Mouse (Mus musculus) cerebral cortex, adult 2 months (tissue): ENCODE measurements around the gene Atp7a.

Source experiments
- WGBS: fragments of 180-500 bp; shearing (Covaris S2); methylation state at CpG from one replicate; pipeline ENCODE4 v1.1.7; 2018; 5-methylcytosine and 5-hydroxymethylcytosine counted together

The Atp7a gene

DNA sequence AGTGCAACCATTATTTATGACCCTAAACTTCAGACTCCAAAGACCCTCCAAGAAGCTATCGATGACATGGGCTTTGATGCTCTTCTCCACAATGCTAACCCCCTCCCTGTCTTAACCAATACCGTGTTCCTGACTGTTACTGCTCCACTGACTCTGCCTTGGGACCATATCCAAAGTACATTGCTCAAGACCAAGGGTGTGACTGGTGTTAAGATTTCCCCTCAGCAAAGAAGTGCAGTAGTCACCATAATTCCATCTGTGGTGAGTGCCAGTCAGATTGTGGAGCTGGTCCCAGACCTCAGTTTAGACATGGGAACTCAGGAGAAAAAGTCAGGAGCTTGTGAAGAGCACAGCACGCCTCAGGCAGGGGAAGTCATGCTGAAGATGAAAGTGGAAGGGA is 58.1 kb downstream of the Atp7a start:
- 86% methylated on average over 3 of the region's 3 CpGs for WGBS

DNA sequence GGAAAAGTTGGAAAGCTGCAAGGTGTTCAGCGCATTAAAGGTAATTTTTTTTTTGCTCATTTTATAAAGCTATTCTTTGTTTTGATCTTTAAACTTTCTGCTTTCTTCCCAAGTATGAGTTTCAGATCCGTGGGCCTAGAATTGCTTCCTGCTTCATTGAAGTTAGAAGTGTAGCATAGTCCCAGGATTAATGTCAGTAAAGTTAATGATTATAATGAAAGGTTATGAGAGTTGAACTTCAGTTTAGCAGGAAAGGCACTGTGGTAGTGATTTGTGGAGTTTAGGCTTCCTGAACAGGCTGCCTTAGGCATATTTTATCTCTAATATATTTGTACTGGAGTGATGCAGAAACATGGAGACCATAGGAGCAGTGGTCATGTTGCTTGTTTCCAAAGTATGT is 58.5 kb downstream of the Atp7a start:
- WGBS: 92% methylated on average over 2 of the region's 2 CpGs

DNA sequence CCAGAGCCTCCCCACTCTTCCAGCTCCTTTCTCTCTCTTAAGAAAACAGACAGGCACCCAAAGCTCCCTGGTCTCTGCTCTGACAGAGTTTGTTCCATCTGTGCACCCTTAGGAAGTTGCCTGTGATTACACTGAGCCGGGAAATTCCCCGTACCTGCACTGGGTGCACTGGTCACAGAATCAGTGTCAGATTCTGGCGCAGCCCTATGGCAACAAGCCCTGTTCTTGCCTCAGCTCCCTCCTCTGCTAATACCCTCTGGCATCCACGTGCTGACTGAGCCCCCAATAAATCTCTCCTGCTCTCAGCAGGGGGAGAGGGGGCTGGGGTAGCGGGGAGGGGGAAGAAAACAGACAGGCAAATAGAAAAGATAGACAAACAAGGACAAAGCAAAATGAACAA is 65.9 kb downstream of the Atp7a start:
- WGBS: 67% methylated on average over 5 of the region's 5 CpGs

DNA sequence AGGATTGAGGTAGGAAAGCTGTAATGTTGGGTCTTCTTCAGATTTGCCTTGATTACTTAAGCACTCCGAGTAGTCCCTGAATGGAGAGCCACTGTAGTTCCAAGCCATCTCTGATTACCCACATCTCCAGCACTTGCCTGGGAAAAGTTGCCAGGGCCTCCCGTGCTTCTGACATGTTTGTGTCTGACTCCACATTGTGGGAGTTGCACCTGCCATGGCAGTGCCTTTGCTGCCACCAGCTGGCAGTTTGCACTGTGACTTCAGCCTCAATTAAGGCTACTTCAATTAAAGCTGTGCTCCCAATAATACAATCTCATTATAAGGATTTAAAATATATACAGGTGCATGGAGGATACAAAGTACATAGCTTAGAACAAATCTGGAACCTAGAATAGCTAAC is 78.4 kb downstream of the Atp7a start:
- 32% methylated on average over 2 of the region's 2 CpGs for WGBS

DNA sequence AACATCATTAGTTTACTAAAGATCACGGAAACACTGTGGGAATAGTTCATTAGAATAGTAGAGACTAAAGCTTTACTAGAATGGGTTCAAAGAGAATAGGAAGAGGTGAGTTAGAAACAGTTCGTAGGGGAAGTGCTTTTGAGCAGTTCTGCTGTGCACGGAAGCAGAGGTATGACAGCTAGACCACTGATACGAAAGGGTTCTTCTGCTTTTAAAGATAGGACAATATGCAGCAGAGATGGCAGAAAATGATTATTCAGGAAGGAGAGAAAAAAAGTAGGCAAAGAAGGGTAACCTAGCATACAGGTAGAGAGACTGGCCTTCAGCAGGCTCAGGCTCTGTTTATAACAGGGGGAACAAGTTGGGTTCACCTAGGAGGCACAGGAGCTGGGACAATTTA is 86.8 kb downstream of the Atp7a start:
- 87% methylated on average over 4 of the region's 4 CpGs for WGBS

DNA sequence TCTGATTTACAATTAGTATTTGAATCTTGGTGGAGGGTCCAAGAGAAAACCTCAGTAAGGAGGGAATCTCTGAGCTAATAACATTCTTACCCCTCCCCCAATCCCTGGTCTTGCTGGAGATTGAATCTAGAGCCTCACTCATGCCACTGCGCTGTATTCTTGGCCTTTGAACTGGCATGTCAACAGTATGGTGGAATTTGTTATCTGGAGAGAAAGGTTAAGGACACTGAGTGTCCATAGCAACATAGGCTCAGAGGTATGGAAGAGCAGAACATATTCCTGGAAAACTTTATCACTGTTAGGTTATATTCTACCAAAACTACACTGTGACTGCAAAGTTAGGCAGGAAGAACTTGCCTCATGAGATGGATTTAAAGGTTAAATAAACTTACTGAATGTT is 87.6 kb downstream of the Atp7a start:
- 100% methylated on average over 1 of the region's 1 CpGs for WGBS

DNA sequence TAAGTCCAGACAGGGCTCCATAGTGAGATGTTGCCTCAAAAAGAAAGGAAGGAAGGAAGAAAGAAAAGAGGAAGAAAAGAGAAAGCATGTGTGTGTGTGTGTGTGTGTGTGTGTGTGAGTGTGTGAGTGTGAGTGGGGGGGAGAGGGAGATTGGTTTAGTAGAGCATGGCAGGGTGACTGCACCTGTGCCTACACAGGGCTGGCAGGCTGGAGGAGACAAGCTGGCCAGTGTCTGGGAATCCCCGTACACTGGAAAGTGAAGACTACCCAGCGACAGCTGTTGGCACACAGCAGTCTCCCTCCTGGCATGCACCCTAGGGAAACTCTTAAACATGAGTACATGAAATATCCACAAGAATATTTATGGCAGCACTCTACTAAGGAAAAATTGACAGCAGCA is 95.7 kb downstream of the Atp7a start:
- WGBS: 75% methylated on average over 2 of the region's 2 CpGs

DNA sequence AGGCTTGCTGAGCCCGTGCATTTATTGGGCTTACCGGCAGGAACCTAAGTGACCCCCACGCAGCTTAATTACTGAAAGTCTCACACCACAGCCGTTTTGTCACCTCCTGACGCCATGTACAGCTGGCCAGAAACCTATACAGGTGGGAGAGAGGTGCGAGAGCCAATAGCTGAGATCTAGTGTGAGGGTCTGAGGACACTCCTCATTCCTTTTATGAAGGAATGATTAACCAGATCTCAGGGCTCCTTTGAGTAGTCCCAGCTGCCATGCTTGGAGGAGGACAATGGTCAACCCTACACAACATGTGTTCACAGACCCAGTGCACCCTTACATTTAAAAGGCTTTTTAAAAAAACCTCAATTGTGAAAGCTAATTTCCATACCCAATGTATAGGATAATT is 101.2 kb downstream of the Atp7a start:
- WGBS: 84% methylated on average over 6 of the region's 6 CpGs

DNA sequence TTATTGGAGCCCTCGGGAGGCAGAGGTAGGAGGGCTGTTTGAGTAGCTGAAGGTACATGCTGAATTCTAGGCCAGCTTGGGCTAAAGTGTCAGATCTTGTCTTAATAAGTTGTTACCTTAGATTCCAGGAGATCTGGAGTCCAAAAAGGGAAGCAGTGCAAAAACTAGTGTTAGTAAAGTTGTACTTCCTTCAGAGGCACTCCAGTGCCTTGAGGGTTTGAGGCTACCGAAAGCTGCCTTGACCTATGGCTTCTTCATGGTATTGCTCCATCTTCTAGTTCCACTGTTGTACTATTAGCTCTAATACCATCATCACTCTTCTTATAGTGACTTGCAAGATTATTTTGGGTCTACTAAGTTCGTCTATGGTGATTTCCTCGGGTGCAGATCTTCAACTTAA is 102.8 kb downstream of the Atp7a start:
- 97% methylated on average over 4 of the region's 4 CpGs for WGBS

DNA sequence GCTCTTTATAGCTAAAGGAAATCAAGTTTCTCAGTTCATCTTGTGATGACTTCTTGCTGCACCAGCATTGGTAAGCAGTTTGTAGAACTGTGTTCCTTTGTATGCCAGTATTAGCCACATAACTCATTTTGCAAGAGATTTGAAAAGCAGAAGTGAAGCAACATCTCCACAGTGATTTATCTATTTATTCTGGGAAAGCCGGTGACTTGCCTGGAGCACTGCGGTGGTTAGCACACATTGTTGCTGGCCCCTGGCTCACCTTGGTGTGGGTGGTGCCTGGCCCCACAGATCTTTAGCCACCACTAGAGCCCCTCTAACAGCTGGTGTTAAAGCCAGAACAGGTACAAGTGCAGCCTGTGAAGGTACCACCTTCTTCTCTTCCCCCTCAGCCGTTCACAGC is 107.8 kb downstream of the Atp7a start:
- 73% methylated on average over 3 of the region's 3 CpGs for WGBS

DNA sequence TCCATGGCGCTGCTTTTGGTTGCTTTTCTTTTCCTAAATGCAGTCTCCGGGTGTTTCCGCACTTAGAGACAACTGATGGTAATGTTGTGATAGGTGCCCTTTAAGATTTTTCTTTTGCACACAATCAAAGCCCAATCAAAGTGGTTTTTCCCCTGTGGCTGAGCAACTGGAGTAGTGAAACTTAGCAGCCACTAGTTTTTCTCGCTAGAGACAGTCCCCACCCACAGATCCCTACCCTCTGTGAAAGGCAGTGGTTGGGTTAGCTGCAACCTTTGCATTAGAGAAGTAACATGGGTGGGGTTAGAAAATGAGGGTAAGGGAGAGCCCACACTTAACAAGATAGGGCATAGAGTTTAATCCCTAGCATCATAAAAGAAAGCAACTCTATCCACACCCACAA is 108.4 kb downstream of the Atp7a start:
- WGBS: 60% methylated on average over 4 of the region's 4 CpGs

DNA sequence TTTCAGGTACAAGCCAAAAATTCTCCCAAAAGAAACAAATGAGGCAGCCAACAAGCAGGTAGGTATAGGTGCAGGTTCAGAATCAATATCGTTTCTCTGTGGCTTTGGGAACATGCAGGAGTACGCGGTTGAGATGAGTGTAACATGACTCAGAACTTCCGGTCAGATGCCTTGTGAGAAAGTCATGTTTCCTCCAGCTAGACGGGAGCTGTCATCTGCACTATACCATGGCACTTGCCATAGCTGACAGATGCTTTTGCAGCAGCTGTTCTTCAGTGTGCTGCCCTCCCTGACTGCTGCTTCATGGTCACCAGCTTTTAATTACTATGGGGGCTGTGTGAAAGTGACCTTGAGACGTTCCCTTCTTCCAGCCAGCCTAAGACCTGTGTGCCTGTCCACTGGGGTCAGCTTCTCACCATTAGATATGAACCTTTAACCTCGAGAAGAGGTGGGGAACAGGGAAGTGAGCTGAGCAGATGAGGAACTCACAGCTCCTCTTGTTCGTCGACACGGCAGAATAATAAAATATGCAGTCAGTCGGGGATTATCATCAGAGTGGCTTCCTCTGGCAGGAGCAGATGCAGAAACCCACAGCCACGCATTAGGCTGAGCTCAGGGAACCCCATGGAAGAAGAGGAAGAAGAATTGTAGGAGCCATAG is 109.0 kb downstream of the Atp7a start:
- 57% methylated on average over 12 of the region's 12 CpGs for WGBS

DNA sequence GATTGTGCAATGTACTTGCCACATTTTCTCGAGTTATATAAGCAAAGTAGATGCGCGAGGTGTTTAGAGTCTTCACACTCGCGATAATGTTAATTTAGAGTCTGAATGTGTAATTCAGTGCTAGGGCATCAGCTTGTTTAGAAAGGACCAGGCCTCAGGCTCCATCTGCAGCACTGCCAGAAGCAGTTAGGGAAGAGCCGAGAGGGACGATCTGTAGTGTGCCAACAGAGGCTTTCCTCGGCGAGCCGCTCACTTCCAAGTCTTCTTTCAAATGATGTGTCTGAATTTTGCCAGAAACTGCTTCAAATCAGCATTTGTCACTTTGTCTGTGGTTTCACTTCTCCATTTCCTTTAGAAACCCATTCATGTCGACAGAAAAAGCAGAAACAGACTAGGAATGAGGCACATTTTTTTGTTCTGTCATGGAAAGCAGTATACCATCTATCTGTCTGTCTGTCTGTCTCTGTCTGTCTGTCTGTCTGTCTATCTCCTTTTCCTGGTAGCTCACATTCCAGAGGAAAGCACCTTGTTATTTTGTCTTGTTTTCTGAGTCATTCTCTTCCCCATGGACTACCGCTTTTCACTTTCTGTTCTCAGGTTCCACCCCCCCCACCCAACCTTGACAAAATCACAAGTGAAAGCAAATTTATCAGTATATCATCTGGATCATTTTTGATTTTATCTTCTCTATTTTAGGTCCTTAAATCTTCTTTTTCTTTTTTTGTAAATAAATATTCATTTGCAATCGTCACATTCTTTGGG is 112.4 kb downstream of the Atp7a start:
- 47% methylated on average over 13 of the region's 13 CpGs for WGBS

DNA sequence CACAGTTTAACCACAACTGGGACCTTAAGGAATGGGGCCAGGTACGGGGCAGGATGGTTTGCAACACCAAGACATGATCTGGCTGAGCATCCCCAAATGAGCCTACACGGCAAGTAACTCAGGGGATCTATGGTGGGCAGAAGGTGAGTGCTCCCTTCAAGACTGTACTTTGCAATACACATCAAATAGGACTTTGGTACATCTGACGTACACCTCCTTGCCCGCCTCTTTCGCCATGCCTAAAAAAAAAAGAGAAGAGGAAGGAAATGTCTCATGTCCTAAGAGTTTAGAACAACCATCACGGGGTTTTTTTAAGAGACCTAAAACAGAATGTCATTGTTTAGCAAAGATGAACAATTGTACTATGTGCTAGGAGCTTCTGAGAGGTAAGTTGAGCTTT is 115.9 kb downstream of the Atp7a start, which contains the start of gene Tlr13:
TSS of gene Tlr13 (plus strand) at position 269 of the 400 bp plus-strand sequence.
- 86% methylated on average over 6 of the region's 6 CpGs for WGBS

DNA sequence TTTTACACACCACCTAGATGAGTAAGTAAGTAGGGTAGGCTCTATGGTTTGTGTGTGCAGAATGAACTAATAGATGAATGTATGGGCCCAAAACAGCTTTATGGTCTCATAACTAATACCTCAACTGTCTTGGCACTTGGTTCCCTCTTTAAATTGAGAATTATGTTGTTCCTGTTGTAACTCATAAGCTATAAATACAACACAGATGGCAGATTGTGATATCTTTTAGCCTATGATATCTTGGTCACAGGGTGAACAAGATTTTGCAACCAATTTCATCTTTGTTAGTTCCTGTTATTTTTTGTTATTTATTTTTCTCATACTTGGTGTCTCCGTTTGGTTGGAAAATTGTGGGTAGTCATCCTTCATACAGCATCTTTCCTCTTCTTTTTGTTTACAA is 121.1 kb downstream of the Atp7a start:
- 92% methylated on average over 1 of the region's 1 CpGs for WGBS

DNA sequence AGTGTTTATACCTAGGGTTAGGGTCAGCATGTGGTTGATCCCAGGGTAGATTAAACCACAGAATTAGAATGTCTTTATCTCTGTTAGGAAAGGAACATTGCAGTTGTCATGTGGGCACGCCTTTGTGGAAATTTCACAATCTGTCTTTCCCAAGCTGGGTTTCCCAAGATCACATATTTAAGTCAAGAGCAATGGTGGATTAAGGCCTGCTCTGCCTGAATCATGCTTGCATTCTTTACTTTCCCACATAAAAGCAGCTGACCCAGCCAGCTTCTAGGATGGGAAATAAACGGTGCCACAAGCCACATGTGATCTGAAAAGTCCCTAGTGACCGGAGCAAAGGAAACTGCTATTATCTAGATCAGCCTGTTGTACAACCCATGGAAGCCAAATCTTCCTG is 122.4 kb downstream of the Atp7a start:
- WGBS: 75% methylated on average over 3 of the region's 3 CpGs

DNA sequence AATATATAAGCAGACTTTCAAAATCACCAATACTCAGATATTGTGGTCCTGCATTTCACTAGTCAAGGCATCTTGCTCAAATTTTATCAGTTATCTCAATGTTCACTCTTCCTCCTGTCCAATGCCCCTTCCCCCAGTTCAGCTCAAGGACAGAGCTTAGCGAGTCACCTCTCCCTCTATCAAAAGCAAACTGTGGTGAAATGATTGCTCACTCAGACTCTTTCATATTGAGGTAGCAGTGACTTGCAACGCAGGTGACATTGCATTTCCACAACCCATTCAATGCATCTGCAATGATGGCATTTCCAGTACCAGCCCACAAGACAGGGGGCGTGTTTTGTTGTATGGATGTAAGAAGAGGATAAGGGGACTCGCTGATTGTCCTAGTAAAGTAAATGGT is 128.8 kb downstream of the Atp7a start:
- 87% methylated on average over 4 of the region's 4 CpGs for WGBS

DNA sequence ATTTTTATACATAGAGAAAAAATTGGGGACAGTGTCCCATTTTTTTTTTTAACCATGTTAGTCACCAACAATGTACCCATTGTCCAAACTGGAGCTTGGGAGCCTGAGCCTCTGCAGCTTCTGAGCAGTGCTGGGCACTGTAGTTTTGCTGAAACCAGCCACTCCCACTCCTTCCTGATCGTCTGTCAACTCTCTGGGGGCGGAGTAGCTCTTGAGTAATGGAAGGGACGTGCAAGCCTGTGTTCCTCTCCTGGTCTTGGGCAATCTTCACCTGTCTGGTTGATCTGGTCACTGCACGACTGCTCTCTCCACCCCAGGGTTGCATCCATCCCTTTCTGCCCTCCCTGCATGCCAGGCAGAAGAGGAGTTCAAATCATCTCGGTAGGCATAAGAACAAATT is 136.9 kb downstream of the Atp7a start:
- WGBS: 44% methylated on average over 5 of the region's 5 CpGs

DNA sequence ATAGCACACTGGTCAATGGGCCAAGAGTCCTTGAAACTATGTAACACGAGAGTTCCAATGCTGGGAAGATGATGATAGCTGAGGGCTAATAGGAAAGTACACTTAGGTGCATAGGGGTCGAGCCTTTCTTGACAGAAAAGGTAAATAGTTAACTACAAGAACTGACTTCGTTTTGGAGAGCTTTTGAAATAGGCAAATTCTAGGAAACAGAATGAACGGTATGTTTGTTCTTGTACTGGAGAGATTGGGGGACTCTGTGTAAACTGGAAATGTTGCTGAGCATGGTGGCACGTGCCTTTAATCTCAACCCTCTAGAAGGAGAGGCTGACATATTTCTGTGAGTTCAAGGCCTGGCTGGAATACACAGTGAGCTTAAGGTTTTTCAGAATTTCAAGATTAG is 137.5 kb downstream of the Atp7a start:
- 83% methylated on average over 5 of the region's 5 CpGs for WGBS

DNA sequence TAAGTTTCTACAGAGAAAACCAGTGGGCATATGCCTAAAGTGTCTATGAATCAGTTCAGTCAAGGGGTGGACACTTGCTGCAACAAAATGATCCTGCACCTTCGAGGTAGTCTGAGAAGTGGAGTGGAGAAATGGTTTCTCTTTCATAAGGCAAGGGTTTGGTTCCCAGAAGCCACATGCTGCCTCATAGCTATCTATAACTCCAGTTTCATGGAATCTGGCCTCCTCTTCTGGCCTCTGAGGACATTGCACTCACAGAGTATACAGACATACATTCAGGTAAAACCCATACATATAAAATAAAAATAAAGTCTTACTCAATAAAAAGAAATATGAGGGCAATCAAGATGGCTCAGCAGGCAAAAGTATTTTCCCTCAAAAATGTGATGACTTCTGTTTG is 138.0 kb downstream of the Atp7a start:
- WGBS: 70% methylated on average over 1 of the region's 1 CpGs

DNA sequence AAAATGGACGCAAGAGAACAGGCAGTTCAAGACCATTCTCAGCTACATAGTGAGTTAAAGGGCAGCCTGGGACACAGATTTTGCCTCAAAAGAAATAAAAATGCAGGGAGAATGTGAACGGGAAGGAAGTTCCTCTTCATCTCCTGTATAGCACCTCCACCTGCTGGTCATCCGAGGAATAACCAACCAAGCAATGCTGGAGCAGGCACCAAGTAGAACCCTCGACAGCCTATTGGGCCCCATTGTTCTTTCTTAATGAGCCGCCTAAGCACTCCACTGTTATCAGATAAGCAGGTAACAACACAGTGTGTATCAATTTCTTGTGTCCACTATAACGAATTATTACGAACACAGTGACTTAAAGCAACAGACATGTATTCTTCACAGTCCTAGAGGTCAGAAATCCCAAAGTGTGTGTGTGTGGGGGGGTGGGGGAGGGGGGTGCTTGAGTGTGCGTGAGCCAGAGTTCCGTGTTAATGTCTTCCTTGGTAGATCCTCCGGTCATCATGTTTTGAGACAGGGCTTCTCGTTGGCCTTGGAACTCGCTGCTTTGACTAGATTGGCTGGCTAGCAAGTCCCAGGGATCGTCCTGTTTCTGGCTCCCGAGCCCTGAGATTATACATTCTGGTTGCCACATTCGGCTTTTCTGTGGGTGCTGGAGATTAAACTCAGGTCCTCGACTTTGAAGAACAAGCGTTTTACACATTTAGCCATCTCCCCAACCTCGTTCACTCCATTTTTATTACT is 144.2 kb downstream of the Atp7a start:
- WGBS: 10% methylated on average over 18 of the region's 18 CpGs

DNA sequence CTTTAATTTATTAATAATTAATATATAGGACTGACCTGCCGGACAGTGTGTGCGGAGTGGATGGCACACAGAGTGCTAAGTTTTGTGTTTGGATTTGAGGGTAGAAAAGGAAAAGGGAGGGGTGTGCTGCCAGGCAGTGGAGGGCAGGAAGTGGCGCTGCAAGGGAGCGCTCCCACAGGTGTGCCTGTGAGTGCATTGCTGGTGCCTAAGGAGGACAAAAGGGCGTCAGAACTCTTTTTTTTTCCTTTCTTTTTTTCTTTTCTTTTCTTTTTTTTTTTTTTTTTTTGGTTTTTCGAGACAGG is 144.7 kb downstream of the Atp7a start:
- WGBS: 46% methylated on average over 5 of the region's 6 CpGs
